In genomic region chr16:11526104-11526786, GRCm38 (mm10) we compare ENCODE assay signal across 9 mouse cellular contexts.
DNase-seq lines count a peak whose midpoint lies in the region; ATAC-seq and TF ChIP-seq lines count a peak whose summit lies in the region.
"Had no signal": no experiment of that assay in that cellular context is flagged by ENCODE, and none has a peak within 500 bp of the region (broad histone marks: within the 10 kb centered on the region; RNA-seq: fewer than 3 reads in every experiment).

No protein-coding gene starts in this region.

- WGBS in forebrain, embryonic 15.5 days = 73% methylated on average over 10 of the region's 10 CpGs
- WGBS in forebrain, embryonic 11.5 days = 82% methylated on average over 10 of the region's 10 CpGs
- 64% methylated on average over 10 of the region's 10 CpGs for WGBS in stomach, postnatal 0 days
- 65% methylated on average over 10 of the region's 10 CpGs for WGBS in heart, adult 2 months
- WGBS in neural tube, embryonic 15.5 days = 78% methylated on average over 10 of the region's 10 CpGs

- no peak for TF ChIP-seq EP300 in stomach, postnatal 0 days (optimal IDR thresholded peaks at IDR 0.05)
- no peak for TF ChIP-seq EP300 in heart, adult 2 months (IDR thresholded peaks at IDR 0.05; ENCODE audit: insufficient read depth, low read depth, low read length)

- no peaks in the 10 kb centered on the region for H3K36me3 ChIP-seq in forebrain, embryonic 15.5 days
- H3K36me3 ChIP-seq in forebrain, embryonic 11.5 days (ENCODE audit: control insufficient read depth, insufficient read depth, low read length) = no peaks in the 10 kb centered on the region
- no peaks in the 10 kb centered on the region for H3K36me3 ChIP-seq in stomach, postnatal 0 days (ENCODE audit: control insufficient read depth, insufficient read depth, low read length)
- no peaks in the 10 kb centered on the region for H3K36me3 ChIP-seq in heart, adult 2 months (ENCODE audit: control insufficient read depth, insufficient read depth, low read length)
- no peaks in the 10 kb centered on the region for H3K36me3 ChIP-seq in neural tube, embryonic 15.5 days
- H3K36me3 ChIP-seq: G1E had no signal

- no peaks in the 10 kb centered on the region for H3K27me3 ChIP-seq in forebrain, embryonic 15.5 days
- no peaks in the 10 kb centered on the region for H3K27me3 ChIP-seq in forebrain, embryonic 11.5 days (ENCODE audit: control insufficient read depth, insufficient read depth, low read length)
- no peaks in the 10 kb centered on the region for H3K27me3 ChIP-seq in stomach, postnatal 0 days (ENCODE audit: control insufficient read depth, insufficient read depth, low read length)
- no peaks in the 10 kb centered on the region for H3K27me3 ChIP-seq in heart, adult 2 months (ENCODE audit: control insufficient read depth, insufficient read depth, low read length)
- H3K27me3 ChIP-seq in neural tube, embryonic 15.5 days (replicated peaks) = no peaks in the 10 kb centered on the region

- TF ChIP-seq POLR2A in heart, adult 2 months (IDR thresholded peaks at IDR 0.05; ENCODE audit: insufficient read depth, low read depth, low read length) = no peak

- H3K4me2 ChIP-seq in forebrain, embryonic 15.5 days (replicated peaks) = no peak overlapping the region
- no peak overlapping the region for H3K4me2 ChIP-seq in forebrain, embryonic 11.5 days (ENCODE audit: low read depth, low read length, severe bottlenecking)
- H3K4me2 ChIP-seq in stomach, postnatal 0 days (replicated peaks; ENCODE audit: low read depth) = no peak overlapping the region
- no peak overlapping the region for H3K4me2 ChIP-seq in neural tube, embryonic 15.5 days

- DNase-seq in forebrain, embryonic 11.5 days (ENCODE audit: low spot score) = no peak
- DNase-seq in right cerebral cortex, adult 18-20 months = peak; percentile 18
- no peak for DNase-seq in right cerebral cortex, postnatal 36 days (ENCODE audit: low spot score in 2 of 2)
- peak; percentile 41 for DNase-seq in kidney, postnatal 14 days
- no peak for DNase-seq in stomach, postnatal 0 days (ENCODE audit: low spot score)
- no peak for DNase-seq in heart, adult 2 months

- intact Hi-C loops in heart, adult 2 months (cut with DNase I) = loop anchor here (5.0 kb wide), 1 partner anchor 56 kb away; no protein-coding TSS in a partner anchor

- H3K9me3 ChIP-seq in forebrain, embryonic 15.5 days = no peaks in the 10 kb centered on the region
- no peaks in the 10 kb centered on the region for H3K9me3 ChIP-seq in forebrain, embryonic 11.5 days (ENCODE audit: control insufficient read depth, low read length)
- no peaks in the 10 kb centered on the region for H3K9me3 ChIP-seq in stomach, postnatal 0 days (ENCODE audit: control insufficient read depth, low read length)
- H3K9me3 ChIP-seq in neural tube, embryonic 15.5 days (replicated peaks) = no peaks in the 10 kb centered on the region
- H3K9me3 ChIP-seq: G1E had no signal

- peaks cover 20% of the 10 kb centered on the region for H3K4me1 ChIP-seq in forebrain, embryonic 15.5 days
- no peaks in the 10 kb centered on the region for H3K4me1 ChIP-seq in forebrain, embryonic 11.5 days (replicated peaks; ENCODE audit: control insufficient read depth, insufficient read depth, low read length)
- H3K4me1 ChIP-seq in stomach, postnatal 0 days (replicated peaks; ENCODE audit: control insufficient read depth, insufficient read depth) = no peaks in the 10 kb centered on the region; the same call in 1 of the 2 replicates
- peaks cover 3% of the 10 kb centered on the region for H3K4me1 ChIP-seq in heart, adult 2 months (ENCODE audit: control insufficient read depth, insufficient read depth, low read length)
- 0 out of 2 replicates have a peak, but pooled peaks cover 6% of the 10 kb centered on the region for H3K4me1 ChIP-seq in neural tube, embryonic 15.5 days

- H3K79me2 ChIP-seq in heart, adult 2 months (replicated peaks; ENCODE audit: control insufficient read depth, insufficient read depth, low read length) = no peaks in the 10 kb centered on the region

- no peak overlapping the region for H3K4me3 ChIP-seq in forebrain, embryonic 15.5 days
- no peak overlapping the region for H3K4me3 ChIP-seq in forebrain, embryonic 11.5 days (ENCODE audit: low read depth, low read length)
- no peak overlapping the region for H3K4me3 ChIP-seq in stomach, postnatal 0 days (ENCODE audit: low read depth, low read length)
- no peak overlapping the region for H3K4me3 ChIP-seq in heart, adult 2 months
- no peak overlapping the region for H3K4me3 ChIP-seq in neural tube, embryonic 15.5 days (replicated peaks)

- H3K9ac ChIP-seq in forebrain, embryonic 15.5 days (replicated peaks) = no peak overlapping the region
- H3K9ac ChIP-seq in forebrain, embryonic 11.5 days (ENCODE audit: low read length) = no peak overlapping the region
- no peak overlapping the region for H3K9ac ChIP-seq in stomach, postnatal 0 days (ENCODE audit: low read length)
- no peak overlapping the region for H3K9ac ChIP-seq in heart, adult 2 months (ENCODE audit: low read depth, low read length)
- no peak overlapping the region for H3K9ac ChIP-seq in neural tube, embryonic 15.5 days (replicated peaks)

- H3K27ac ChIP-seq in forebrain, embryonic 15.5 days (replicated peaks) = peak overlapping the region; percentile 58
- H3K27ac ChIP-seq in forebrain, embryonic 11.5 days (ENCODE audit: low read depth, low read length) = no peak overlapping the region
- 0 out of 2 replicates have a peak overlapping the region, but pooled peaks have one; percentile 18 for H3K27ac ChIP-seq in stomach, postnatal 0 days (replicated peaks)
- no peak overlapping the region for H3K27ac ChIP-seq in heart, adult 2 months
- H3K27ac ChIP-seq in neural tube, embryonic 15.5 days (replicated peaks) = no peak overlapping the region

- TF ChIP-seq CTCF in stomach, postnatal 0 days (IDR thresholded peaks at IDR 0.05; ENCODE audit: low read depth) = no peak
- no peak for TF ChIP-seq CTCF in heart, adult 2 months (IDR thresholded peaks at IDR 0.05)

- peak; percentile 57 for ATAC-seq in forebrain, embryonic 15.5 days (replicated peaks)
- no peak for ATAC-seq in forebrain, embryonic 11.5 days (replicated peaks; ENCODE audit: low FRiP score)
- peak; percentile 67 for ATAC-seq in stomach, postnatal 0 days (ENCODE audit: low FRiP score, low TSS enrichment)
- ATAC-seq in neural tube, embryonic 15.5 days (ENCODE audit: low FRiP score) = no peak

Comparison
In these comparisons a context has a peak if more than half of its experiments do, and no peak if none do; other contexts are left out.
1. ATAC-seq: peak in forebrain, embryonic 15.5 days (single experiment) and stomach, postnatal 0 days (single experiment); none in forebrain, embryonic 11.5 days (single experiment) and neural tube, embryonic 15.5 days (single experiment).
2. H3K27ac ChIP-seq: peak in forebrain, embryonic 15.5 days (single experiment) and stomach, postnatal 0 days (single experiment); none in forebrain, embryonic 11.5 days (single experiment), heart, adult 2 months (single experiment) and neural tube, embryonic 15.5 days (single experiment).
3. DNase-seq: peak in right cerebral cortex, adult 18-20 months (single experiment) and kidney, postnatal 14 days (single experiment); none in forebrain, embryonic 11.5 days (single experiment), right cerebral cortex, postnatal 36 days (0 of 2), stomach, postnatal 0 days (single experiment) and heart, adult 2 months (0 of 2).